Mouse (Mus musculus) embryo, embryonic 11 days (tissue): ENCODE results near the gene Tnrc6b.

Experiments used
- DNase-seq: peaks from one replicate; pipeline ENCODE4 v3.0.0-alpha.2; 2015

The Tnrc6b gene

GRCm38 (mm10) chr15:80981176-80981575 lies 270.1 kb downstream of the Tnrc6b start:
- no peak for DNase-seq

GRCm38 (mm10) chr15:80983264-80983663 lies 272.2 kb downstream of the Tnrc6b start:
- DNase-seq = no peak

GRCm38 (mm10) chr15:80988331-80988730 lies 277.2 kb downstream of the Tnrc6b start:
- DNase-seq = no peak

- no peak for DNase-seq
Measured at GRCm38 (mm10) chr15:80989712-80990111, 278.6 kb downstream of the Tnrc6b start.
